In the genomic region with DNA sequence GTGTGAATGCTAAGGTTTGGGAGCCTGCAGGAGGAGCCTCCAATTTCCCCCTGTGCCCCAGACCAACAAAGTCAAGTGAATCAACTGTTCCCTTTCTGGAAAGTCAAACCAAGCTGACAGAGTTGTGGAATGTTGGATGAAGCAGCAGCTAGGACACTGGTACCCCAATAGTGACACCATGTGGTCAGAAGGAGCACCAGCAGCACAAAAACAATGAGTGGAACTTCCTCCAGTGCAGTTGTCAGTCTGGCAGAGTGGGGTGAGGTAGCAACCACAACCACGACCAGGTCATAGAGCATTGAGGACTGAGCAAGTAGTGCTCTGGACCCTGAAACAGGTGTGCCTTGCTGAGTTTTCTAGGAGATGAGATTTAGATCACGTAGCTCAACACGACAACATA, we compare ENCODE assay signal across 9 mouse cellular contexts. TPM values are rescaled to one million over a fixed set of nuclear protein-coding genes. Genes with fewer than 3 reads are reported as not detected.
A peak's percentile ranks its signal among the peaks of the same experiment; 100 is the strongest.
DNase-seq lines count a peak whose midpoint lies in the region; ATAC-seq and TF ChIP-seq lines count a peak whose summit lies in the region.
"Had no signal": no experiment of that assay in that cellular context is flagged by ENCODE, and none has a peak within 500 bp of the region (broad histone marks: within the 10 kb centered on the region; RNA-seq: fewer than 3 reads in every experiment).

No protein-coding gene starts in this region.

- no peak overlapping the region for H3K27ac ChIP-seq in midbrain, embryonic 14.5 days (replicated peaks; ENCODE audit: low read depth, low read length)
- H3K27ac ChIP-seq in midbrain, embryonic 15.5 days, result no peak overlapping the region
- peak overlapping the region; percentile 54; the same call in 1 of the 2 replicates for H3K27ac ChIP-seq in heart, embryonic 13.5 days (replicated peaks)
- no peak overlapping the region for H3K27ac ChIP-seq in layer of hippocampus, adult 2 months
- H3K27ac ChIP-seq: neural tube, embryonic 12.5 days had no signal

- H3K36me3 ChIP-seq in midbrain, embryonic 14.5 days (ENCODE audit: control insufficient read depth, insufficient read depth, low read length), result no peaks in the 10 kb centered on the region
- H3K36me3 ChIP-seq in midbrain, embryonic 15.5 days (replicated peaks), result no peaks in the 10 kb centered on the region
- H3K36me3 ChIP-seq in heart, embryonic 13.5 days, result 0 out of 2 replicates have a peak, but pooled peaks cover 4% of the 10 kb centered on the region
- H3K36me3 ChIP-seq: neural tube, embryonic 12.5 days had no signal

- CTCF ChIA-PET in Patski (lab: Charles Lee), result interaction anchor here (0.8 to 2.9 kb wide), 18 partner anchors 12 to 221 kb away, joined by 3 to 19 read pairs (median 4); a partner anchor contains a TSS

- H3K4me1 ChIP-seq in midbrain, embryonic 14.5 days (ENCODE audit: control insufficient read depth, insufficient read depth, low read length), result peaks cover 5% of the 10 kb centered on the region
- H3K4me1 ChIP-seq in midbrain, embryonic 15.5 days, result peaks cover 21% of the 10 kb centered on the region
- H3K4me1 ChIP-seq in heart, embryonic 13.5 days, result peaks cover 48% of the 10 kb centered on the region

- DNase-seq in midbrain, embryonic 14.5 days, result peak; percentile 78
- no peak for DNase-seq in Patski (ENCODE audit: low read depth, low spot score)
- peak; percentile 56 to 59 for DNase-seq in layer of hippocampus, adult 2 months (ENCODE audit: low spot score in 2 of 2)
- DNase-seq in lung, postnatal 36 days, result peak; percentile 71
- DNase-seq in spleen, adult 18-20 months, result no peak

- in situ Hi-C loops in Patski (cut with MboI; ENCODE audit: low pct_unique_long_range_greater_than_20kb), result no loop called here

- no peak overlapping the region for H3K4me3 ChIP-seq in midbrain, embryonic 14.5 days (replicated peaks; ENCODE audit: low read depth, low read length)
- H3K4me3 ChIP-seq in midbrain, embryonic 15.5 days, result no peak overlapping the region
- H3K4me3 ChIP-seq in heart, embryonic 13.5 days, result no peak overlapping the region
- H3K4me3 ChIP-seq in layer of hippocampus, adult 2 months, result no peak overlapping the region
- H3K4me3 ChIP-seq: neural tube, embryonic 12.5 days had no signal

- ATAC-seq in midbrain, embryonic 14.5 days (ENCODE audit: low FRiP score, low TSS enrichment), result no peak
- ATAC-seq in midbrain, embryonic 15.5 days (replicated peaks), result no peak
- ATAC-seq in Patski, result peak; percentile 84
- peak; percentile 89 for ATAC-seq in common myeloid progenitor, adult 5-6 weeks (replicated peaks; ENCODE audit: low read depth, poor library complexity, severe bottlenecking)
- no peak for ATAC-seq in heart, embryonic 13.5 days (ENCODE audit: extremely low read depth, insufficient number of reproducible peaks, low FRiP score, low TSS enrichment)

- POLR2A ChIA-PET in Patski (lab: Charles Lee), result no interaction called here

- H3K9ac ChIP-seq in midbrain, embryonic 14.5 days (replicated peaks; ENCODE audit: low read length), result no peak overlapping the region
- no peak overlapping the region for H3K9ac ChIP-seq in midbrain, embryonic 15.5 days
- no peak overlapping the region for H3K9ac ChIP-seq in heart, embryonic 13.5 days
- H3K9ac ChIP-seq: neural tube, embryonic 12.5 days had no signal

- H3K27me3 ChIP-seq in midbrain, embryonic 14.5 days (ENCODE audit: control insufficient read depth, insufficient read depth, low read length), result 0 out of 2 replicates have a peak, but pooled peaks cover 2% of the 10 kb centered on the region
- H3K27me3 ChIP-seq in midbrain, embryonic 15.5 days (replicated peaks), result no peaks in the 10 kb centered on the region
- no peaks in the 10 kb centered on the region for H3K27me3 ChIP-seq in Patski
- H3K27me3 ChIP-seq in heart, embryonic 13.5 days (replicated peaks), result no peaks in the 10 kb centered on the region

- TF ChIP-seq CTCF in Patski (IDR thresholded peaks at IDR 0.05), result peak; percentile 85
- peak; percentile 84 for TF ChIP-seq CTCF in layer of hippocampus, adult 2 months (conservative IDR thresholded peaks at IDR 0.05)

- no peaks in the 10 kb centered on the region for H3K9me3 ChIP-seq in midbrain, embryonic 14.5 days (ENCODE audit: control insufficient read depth, low read length)
- no peaks in the 10 kb centered on the region for H3K9me3 ChIP-seq in midbrain, embryonic 15.5 days
- no peaks in the 10 kb centered on the region for H3K9me3 ChIP-seq in heart, embryonic 13.5 days
- H3K9me3 ChIP-seq: neural tube, embryonic 12.5 days had no signal

- H3K4me2 ChIP-seq in midbrain, embryonic 14.5 days (ENCODE audit: low read length), result no peak overlapping the region
- no peak overlapping the region for H3K4me2 ChIP-seq in midbrain, embryonic 15.5 days
- no peak overlapping the region for H3K4me2 ChIP-seq in heart, embryonic 13.5 days
- H3K4me2 ChIP-seq: neural tube, embryonic 12.5 days had no signal

- WGBS in midbrain, embryonic 14.5 days, result 64% methylated on average over 3 of the region's 3 CpGs
- WGBS in midbrain, embryonic 15.5 days, result 66% methylated on average over 3 of the region's 3 CpGs
- 51% methylated on average over 3 of the region's 3 CpGs for WGBS in heart, embryonic 13.5 days

RNA-seq across cellular contexts. Expression of a gene that starts 4.3 kb away (rescaled TPM):
- polyA plus RNA-seq in midbrain, embryonic 14.5 days (2014; fragmentation: Nextera tagmentation; extraction: Ambion mirVana), result 23.2 and 27.9 TPM in 2 replicates
- 27.1 and 33.1 TPM in 2 replicates for polyA plus RNA-seq in midbrain, embryonic 15.5 days (2015; fragmentation: Nextera tagmentation; extraction: Ambion mirVana)
- 7.6 TPM for polyA plus RNA-seq in Patski (2021)
- 0.59 and 0.92 TPM in 2 replicates for total RNA-seq in common myeloid progenitor, adult 5-6 weeks (2017)
- polyA plus RNA-seq in heart, embryonic 13.5 days (2015; fragmentation: Nextera tagmentation; extraction: Ambion mirVana), result 74.7 and 80.5 TPM in 2 replicates
- 10 to 100 TPM; 13.9 to 14.2 TPM for total RNA-seq in layer of hippocampus, adult 2 months (2021)

RNA-seq across cellular contexts. Expression of a gene that starts 52.3 kb away (rescaled TPM):
- polyA plus RNA-seq in midbrain, embryonic 14.5 days (2014; fragmentation: Nextera tagmentation; extraction: Ambion mirVana), result 1.7 and 3.0 TPM in 2 replicates
- 4.5 and 5.9 TPM in 2 replicates for polyA plus RNA-seq in midbrain, embryonic 15.5 days (2015; fragmentation: Nextera tagmentation; extraction: Ambion mirVana)
- not detected for polyA plus RNA-seq in Patski (2021)
- total RNA-seq in common myeloid progenitor, adult 5-6 weeks (2017), result not detected in 2 replicates
- polyA plus RNA-seq in heart, embryonic 13.5 days (2015; fragmentation: Nextera tagmentation; extraction: Ambion mirVana), result 0.11 and 0.18 TPM in 2 replicates
- total RNA-seq in layer of hippocampus, adult 2 months (2021), result 1 to 10 TPM; 6.2 to 6.5 TPM

Comparison
In these comparisons a context has a peak if more than half of its experiments do, and no peak if none do; other contexts are left out.
1. ATAC-seq: peak in Patski (single experiment) and common myeloid progenitor, adult 5-6 weeks (single experiment); none in midbrain, embryonic 14.5 days (single experiment), midbrain, embryonic 15.5 days (single experiment) and heart, embryonic 13.5 days (single experiment).
2. DNase-seq: peak in midbrain, embryonic 14.5 days (single experiment), layer of hippocampus, adult 2 months (2 of 2) and lung, postnatal 36 days (single experiment); none in Patski (single experiment) and spleen, adult 18-20 months (0 of 2).